Mouse (Mus musculus): ENCODE measurements around the gene Tnnt1.

Gene Tnnt1

DNA sequence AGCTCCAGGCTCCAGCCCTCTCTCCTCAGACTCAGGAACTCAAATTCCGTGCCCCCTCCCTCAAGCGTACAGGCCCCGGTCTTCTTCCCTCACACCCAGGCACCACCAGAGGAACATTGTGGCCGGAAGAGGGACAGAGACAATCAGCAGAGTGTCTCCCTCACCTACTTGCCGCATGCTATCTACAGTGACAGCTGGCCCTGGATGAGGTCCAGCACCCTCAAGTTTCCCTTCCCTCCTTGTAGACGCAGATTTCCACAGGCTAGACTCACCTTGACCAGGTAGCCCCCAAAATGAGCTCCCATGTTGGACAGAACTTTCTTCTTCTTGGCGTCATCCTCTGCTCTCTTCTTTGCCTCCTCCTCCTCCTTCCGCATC lies 7.5 kb downstream of the Tnnt1 start:
- ChIA-PET POLR2A (interaction anchor here in 3 of 4 experiments (0.6 to 4.2 kb wide), 28 partner anchors 8 to 864 kb away, joined by 3 to 42 read pairs (median 4); partner anchors contain the start of genes Tnni3 (in 2 of the 3), Cnot3 (in 1 of the 3), Cox6b2 (in 1 of the 3) and Dnaaf3 (in 1 of the 3)), CTCF (interaction anchor here (0.5 to 10.7 kb wide), 51 partner anchors 8 to 1767 kb away, joined by 3 to 219 read pairs (median 5); partner anchors contain the start of genes Tnni3 (in 4 of the 4), Tnnt1 (in 2 of the 4), Cnot3 (in 1 of the 4) and Cox6b2 (in 1 of the 4))

- CTCF ChIA-PET: interaction anchor here (0.5 to 10.7 kb wide), 49 partner anchors 8 to 1767 kb away, joined by 3 to 219 read pairs (median 4); partner anchors contain the start of genes Tnni3 (in 3 of the 4), Tnnt1 (in 2 of the 4), Cnot3 (in 1 of the 4) and Cox6b2 (in 1 of the 4)
These were observed 8.0 kb downstream of the Tnnt1 start for GRCm38 (mm10) chr7:4508062-4508738.

DNA sequence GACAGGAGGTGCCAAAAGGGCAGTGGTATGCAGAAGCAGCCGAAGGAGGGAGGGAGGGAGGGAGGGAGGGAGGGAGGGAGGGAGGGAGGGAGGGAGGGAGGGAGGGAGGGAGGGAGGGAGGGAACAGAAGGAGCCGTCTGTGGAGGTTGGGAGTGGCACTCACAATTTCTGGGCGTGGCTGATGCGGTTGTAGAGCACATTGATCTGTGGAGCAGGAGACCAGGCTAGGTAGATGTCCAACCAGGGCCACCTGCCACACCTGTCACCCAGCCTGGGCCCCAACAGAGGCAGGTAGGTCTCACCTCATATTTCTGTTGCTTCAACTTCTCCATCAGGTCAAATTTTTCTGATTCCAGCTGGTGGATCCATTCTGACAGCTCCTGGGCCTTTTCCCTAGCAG lies 9.0 kb downstream of the Tnnt1 start:
- CTCF ChIA-PET: interaction anchor here in 2 of 4 experiments (1.9 to 10.7 kb wide), 4 partner anchors 9 to 17 kb away, joined by 7 to 219 read pairs (median 16); partner anchors contain the start of genes Tnnt1 (in 2 of the 2) and Tnni3 (in 1 of the 2)
- POLR2A ChIA-PET: interaction anchor here in 3 of 4 experiments (0.6 to 4.2 kb wide), 7 partner anchors 9 to 800 kb away, joined by 3 to 42 read pairs (median 5); partner anchors contain the start of genes Dnaaf3 (in 1 of the 3), Tnni3 (in 1 of the 3), Tnnt1 (in 1 of the 3) and Ube2s (in 1 of the 3)

More at GRCm38 (mm10) chr7:4508062-4508738, 8.0 kb downstream of the Tnnt1 start:
- POLR2A ChIA-PET: interaction anchor here in 3 of 4 experiments (0.6 to 4.2 kb wide), 24 partner anchors 8 to 846 kb away, joined by 3 to 42 read pairs (median 4); partner anchors contain the start of genes Tnni3 (in 2 of the 3), Tnnt1 (in 2 of the 3), Ube2s (in 2 of the 3) and Cox6b2 (in 1 of the 3)

GRCm38 (mm10) chr7:4504646-4505435 lies 11.3 kb downstream of the Tnnt1 start:
- ChIA-PET CTCF (interaction anchor here in 1 of 4 experiments (0.7 to 1.6 kb wide), 2 partner anchors 9 to 15 kb away, joined by 3 read pairs; no protein-coding TSS in a partner anchor), POLR2A (interaction anchor here in 3 of 4 experiments (0.7 to 1.4 kb wide), 4 partner anchors 11 to 813 kb away, joined by 3 to 9 read pairs (median 7); partner anchors contain the start of genes Fiz1 (in 1 of the 3) and Zfp524 (in 1 of the 3))

- ChIA-PET CTCF (interaction anchor here in 2 of 4 experiments (1.6 kb wide), 2 partner anchors 9 to 20 kb away, joined by 3 to 5 read pairs; partner anchors contain the start of gene Tnni3 (in 1 of the 2)), POLR2A (interaction anchor here in 2 of 4 experiments (0.7 to 1.6 kb wide), 5 partner anchors 9 to 291 kb away, joined by 3 to 6 read pairs (median 3); no protein-coding TSS in a partner anchor)
These were observed 12.3 kb downstream of the Tnnt1 start for GRCm38 (mm10) chr7:4503858-4504257.

GRCm38 (mm10) chr7:4503100-4503499 lies 13.1 kb downstream of the Tnnt1 start:
- POLR2A ChIA-PET: interaction anchor here (0.6 to 3.1 kb wide), 21 partner anchors 10 to 858 kb away, joined by 3 to 46 read pairs (median 7); partner anchors contain the start of genes Leng8 (in 2 of the 4), Tnni3 (in 2 of the 4), Cnot3 (in 1 of the 4) and Kmt5c (in 1 of the 4)
- CTCF ChIA-PET: interaction anchor here in 3 of 4 experiments (0.6 to 2.4 kb wide), 5 partner anchors 10 to 372 kb away, joined by 3 to 13 read pairs (median 5); partner anchors contain the start of gene Tnni3 (in 1 of the 3)

- ChIA-PET CTCF (interaction anchor here in 3 of 4 experiments (0.6 to 2.4 kb wide), 18 partner anchors 7 to 886 kb away, joined by 3 to 21 read pairs (median 5); partner anchors contain the start of genes Tnni3 (in 2 of the 3), Ndufa3 (in 1 of the 3) and Tnnt1 (in 1 of the 3)), POLR2A (interaction anchor here (0.5 to 3.1 kb wide), 75 partner anchors 7 to 1264 kb away, joined by 3 to 46 read pairs (median 5); partner anchors contain the start of genes Leng8 (in 3 of the 4), Tnni3 (in 3 of the 4), Cox6b2 (in 2 of the 4) and Dnaaf3 (in 2 of the 4))
These were observed 13.6 kb downstream of the Tnnt1 start for GRCm38 (mm10) chr7:4502421-4503090.

- POLR2A ChIA-PET: interaction anchor here (0.6 to 3.1 kb wide), 85 partner anchors 8 to 1263 kb away, joined by 3 to 46 read pairs (median 5); partner anchors contain the start of genes Leng8 (in 3 of the 4), Rpl28 (in 3 of the 4), Tnni3 (in 3 of the 4) and Ube2s (in 3 of the 4)
- CTCF ChIA-PET: interaction anchor here (0.5 to 2.4 kb wide), 28 partner anchors 8 to 885 kb away, joined by 3 to 21 read pairs (median 4); partner anchors contain the start of genes Tnni3 (in 2 of the 4), Ndufa3 (in 1 of the 4) and Tnnt1 (in 1 of the 4)
These were observed 14.4 kb downstream of the Tnnt1 start, which contains the start of gene Ppp1r12c for GRCm38 (mm10) chr7:4501558-4502397. Ppp1r12c (minus strand) TSS chr7:4501680.

GRCm38 (mm10) chr7:4500892-4501471 lies 15.2 kb downstream of the Tnnt1 start:
- CTCF ChIA-PET: interaction anchor here (0.5 to 2.4 kb wide), 18 partner anchors 8 to 884 kb away, joined by 3 to 21 read pairs (median 6); partner anchors contain the start of genes Ndufa3 (in 1 of the 4) and Tnni3 (in 1 of the 4)
- POLR2A ChIA-PET: interaction anchor here (0.7 to 3.1 kb wide), 59 partner anchors 7 to 922 kb away, joined by 3 to 46 read pairs (median 5); partner anchors contain the start of genes Ube2s (in 3 of the 4), Dnaaf3 (in 2 of the 4), Leng8 (in 2 of the 4) and Mboat7 (in 2 of the 4)

- POLR2A ChIA-PET: interaction anchor here in 2 of 4 experiments (0.8 to 1.5 kb wide), 15 partner anchors 8 to 375 kb away, joined by 3 to 6 read pairs (median 4); partner anchors contain the start of genes Tnnt1 (in 1 of the 2) and Ube2s (in 1 of the 2)
- CTCF ChIA-PET: interaction anchor here in 2 of 4 experiments (1.4 to 1.9 kb wide), 2 partner anchors 10 to 14 kb away, joined by 7 to 12 read pairs; no protein-coding TSS in a partner anchor
These were observed 17.1 kb downstream of the Tnnt1 start for GRCm38 (mm10) chr7:4499034-4499433.

GRCm38 (mm10) chr7:4498251-4498650 lies 17.9 kb downstream of the Tnnt1 start:
- ChIA-PET POLR2A (interaction anchor here in 2 of 4 experiments (0.6 to 1.5 kb wide), 12 partner anchors 8 to 1127 kb away, joined by 3 to 6 read pairs (median 4); partner anchors contain the start of genes Tnnt1 (in 1 of the 2) and Ube2s (in 1 of the 2)), CTCF (interaction anchor here in 2 of 4 experiments (1.4 to 1.9 kb wide), 2 partner anchors 11 to 15 kb away, joined by 7 to 12 read pairs; no protein-coding TSS in a partner anchor)

GRCm38 (mm10) chr7:4497271-4497903 lies 18.8 kb downstream of the Tnnt1 start:
- CTCF ChIA-PET: interaction anchor here in 2 of 4 experiments (1.6 to 4.4 kb wide), 2 partner anchors 12 to 19 kb away, joined by 3 to 23 read pairs; no protein-coding TSS in a partner anchor

GRCm38 (mm10) chr7:4496468-4496867 lies 19.7 kb downstream of the Tnnt1 start:
- ChIA-PET CTCF (interaction anchor here in 3 of 4 experiments (0.5 to 4.4 kb wide), 5 partner anchors 12 to 879 kb away, joined by 3 to 23 read pairs (median 3); partner anchors contain the start of gene Ndufa3 (in 1 of the 3)), POLR2A (interaction anchor here in 3 of 4 experiments (0.6 to 1.5 kb wide), 6 partner anchors 15 to 348 kb away, joined by 3 to 4 read pairs (median 3); no protein-coding TSS in a partner anchor)

More at GRCm38 (mm10) chr7:4497271-4497903, 18.8 kb downstream of the Tnnt1 start:
- POLR2A ChIA-PET: interaction anchor here in 1 of 4 experiments (0.6 to 1.5 kb wide), 4 partner anchors 16 to 349 kb away, joined by 3 to 5 read pairs (median 4); no protein-coding TSS in a partner anchor

Measured in embryonic stem cell, embryonic (primary cell).